Comparison of ENCODE assay signal across 21 mouse cellular contexts in the genomic region with DNA sequence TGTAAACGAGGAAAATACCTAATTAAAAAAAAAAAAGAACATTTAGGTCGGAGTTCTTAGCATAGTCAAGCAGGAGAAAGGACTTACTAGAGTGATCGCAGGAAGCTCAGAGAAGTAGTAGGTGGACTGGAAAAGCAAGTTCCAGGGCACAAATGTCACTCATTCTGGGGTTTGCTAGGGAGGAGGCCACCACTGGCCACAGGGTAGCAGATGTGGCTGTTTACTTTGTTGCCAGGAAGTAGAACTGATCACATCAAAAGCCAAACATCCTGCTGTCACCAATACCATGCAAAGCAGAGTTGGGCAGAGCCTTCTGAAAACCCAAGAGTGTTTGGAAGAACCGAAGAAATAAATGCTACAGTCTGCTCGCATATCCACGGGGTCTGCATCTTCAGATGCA. TPM values are rescaled to one million over a fixed set of nuclear protein-coding genes. Genes with fewer than 3 reads are reported as not detected.
"Had no signal": no experiment of that assay in that cellular context is flagged by ENCODE, and none has a peak within 500 bp of the region (broad histone marks: within the 10 kb centered on the region; RNA-seq: fewer than 3 reads in every experiment).

No protein-coding gene starts in this region.

- H3K9me3 ChIP-seq: liver, embryonic 13.5 days; neural tube, embryonic 12.5 days; neural tube, embryonic 15.5 days; stomach, embryonic 15.5 days had no signal

- H3K27ac ChIP-seq: kidney, postnatal 0 days; left cerebral cortex, adult 2 months; liver, embryonic 13.5 days; neural tube, embryonic 12.5 days; neural tube, embryonic 15.5 days; stomach, embryonic 15.5 days had no signal

- H3K4me2 ChIP-seq: liver, embryonic 13.5 days; midbrain, embryonic 11.5 days; neural tube, embryonic 12.5 days; neural tube, embryonic 15.5 days; stomach, embryonic 15.5 days had no signal

- H3K27me3 ChIP-seq: liver, embryonic 13.5 days; neural tube, embryonic 12.5 days; neural tube, embryonic 15.5 days; stomach, embryonic 15.5 days had no signal

- H3K9ac ChIP-seq: liver, embryonic 13.5 days; neural tube, embryonic 12.5 days; neural tube, embryonic 15.5 days; stomach, embryonic 15.5 days had no signal

- ATAC-seq: intestine, embryonic 16.5 days had no signal

- DNase-seq: kidney, adult 2 months; kidney, postnatal 25 days; layer of hippocampus, postnatal 36 days; liver, embryonic 13.5 days; lung, adult 2 months; lung, postnatal 14 days; lung, postnatal 4 days; midbrain, embryonic 14.5 days; right cerebral cortex, adult 18-20 months; right cerebral cortex, postnatal 14 days; right cerebral cortex, postnatal 4 days; thymus, adult 2 months; thymus, postnatal 36 days had no signal

- H3K4me3 ChIP-seq: left cerebral cortex, adult 2 months; liver, embryonic 13.5 days; neural tube, embryonic 12.5 days; neural tube, embryonic 15.5 days; stomach, embryonic 15.5 days had no signal

- H3K36me3 ChIP-seq: liver, embryonic 13.5 days; neural tube, embryonic 12.5 days; neural tube, embryonic 15.5 days; stomach, embryonic 15.5 days had no signal

- H3K4me1 ChIP-seq: neural tube, embryonic 12.5 days had no signal

RNA-seq across cellular contexts. Expression of a gene that starts 26.6 kb away (rescaled TPM):
- total RNA-seq: layer of hippocampus, postnatal 36 days; left cerebral cortex, adult 2 months; megakaryocyte progenitor cell, adult 5-6 weeks had no signal
